Mouse (Mus musculus): ENCODE results near the gene Gps2. TPM values are rescaled to one million over a fixed set of nuclear protein-coding genes. Genes with fewer than 3 reads are reported as not detected.
A peak's percentile ranks its signal among the peaks of the same experiment; 100 is the strongest.

Gps2 gene
- polyA plus RNA-seq, 1 experiment from 2014 or later, result 68.1 TPM

- ATAC-seq, result peak; percentile 71
- peaks cover 28% of the 10 kb centered on the region for H3K27me3 ChIP-seq (replicated peaks)
- no peaks in the 10 kb centered on the region for H3K9me3 ChIP-seq
Measured at GRCm38 (mm10) chr11:69965271-69966005, 51.8 kb downstream of the Gps2 start.

More at GRCm38 (mm10) chr11:69965271-69966005, 51.8 kb downstream of the Gps2 start:
- Histone ChIP-seq H3K36me3 (0 out of 2 replicates have a peak, but pooled peaks cover 3% of the 10 kb centered on the region), H3K4me3 (replicated peaks) (peak overlapping the region; percentile 47), H3K4me2 (replicated peaks) (peak overlapping the region; percentile 62), H3K27ac (peak overlapping the region; percentile 89), H3K4me1 (replicated peaks) (peaks cover 3% of the 10 kb centered on the region; the same call in 1 of the 2 replicates), H3K9ac (peak overlapping the region; percentile 59)
- WGBS, result 3% methylated on average over 49 of the region's 49 CpGs

Other genes with a start within 250 kb of the Gps2 start
- 13.3 and 14.2 TPM in 2 replicates for gene Cd68, start 247.7 kb upstream of the Gps2 start, polyA plus RNA-seq (2015; fragmentation: Nextera tagmentation; extraction: Ambion mirVana)
- 517 and 559 TPM in 2 replicates for gene Eif4a1, start 241.5 kb upstream of the Gps2 start, polyA plus RNA-seq (2015; fragmentation: Nextera tagmentation; extraction: Ambion mirVana)
- gene Senp3, start 231.8 kb upstream of the Gps2 start, polyA plus RNA-seq (2015; fragmentation: Nextera tagmentation; extraction: Ambion mirVana), result 62.1 and 63.9 TPM in 2 replicates
- 0.33 and 0.54 TPM in 2 replicates for gene Tnfsf13, start 228.1 kb upstream of the Gps2 start, polyA plus RNA-seq (2015; fragmentation: Nextera tagmentation; extraction: Ambion mirVana)
- gene Tnfsf12, start 218.0 kb upstream of the Gps2 start, polyA plus RNA-seq (2015; fragmentation: Nextera tagmentation; extraction: Ambion mirVana), result 6.6 and 7.0 TPM in 2 replicates
- gene Tnfsfm13, start 217.8 kb upstream of the Gps2 start, polyA plus RNA-seq (2015; fragmentation: Nextera tagmentation; extraction: Ambion mirVana), result 2.6 and 3.1 TPM in 2 replicates
- gene Polr2a, start 155.3 kb upstream of the Gps2 start, polyA plus RNA-seq (2015; fragmentation: Nextera tagmentation; extraction: Ambion mirVana), result 18.1 and 19.1 TPM in 2 replicates
- 0.15 and 0.16 TPM in 2 replicates for gene Slc35g3, start 151.9 kb upstream of the Gps2 start, polyA plus RNA-seq (2015; fragmentation: Nextera tagmentation; extraction: Ambion mirVana)
- 2.3 and 2.4 TPM in 2 replicates for gene Zbtb4, start 148.0 kb upstream of the Gps2 start, polyA plus RNA-seq (2015; fragmentation: Nextera tagmentation; extraction: Ambion mirVana)
- 3.5 and 4.3 TPM in 2 replicates for gene Chrnb1, start 117.9 kb upstream of the Gps2 start, polyA plus RNA-seq (2015; fragmentation: Nextera tagmentation; extraction: Ambion mirVana)
- gene Fgf11, start 112.0 kb upstream of the Gps2 start, polyA plus RNA-seq (2015; fragmentation: Nextera tagmentation; extraction: Ambion mirVana), result 1.2 and 1.4 TPM in 2 replicates
- 31.2 and 31.4 TPM in 2 replicates for gene Tmem102, start 108.3 kb upstream of the Gps2 start, polyA plus RNA-seq (2015; fragmentation: Nextera tagmentation; extraction: Ambion mirVana)
- not detected in 2 replicates for gene Gm39566, start 98.6 kb upstream of the Gps2 start, polyA plus RNA-seq (2015; fragmentation: Nextera tagmentation; extraction: Ambion mirVana)
- not detected in 2 replicates for gene Spem2, start 95.4 kb upstream of the Gps2 start, polyA plus RNA-seq (2015; fragmentation: Nextera tagmentation; extraction: Ambion mirVana)
- gene Spem1, start 91.7 kb upstream of the Gps2 start, polyA plus RNA-seq (2015; fragmentation: Nextera tagmentation; extraction: Ambion mirVana), result 0.21 TPM in 1 of 2 replicates, not detected in the other
- gene Nlgn2, start 76.1 kb upstream of the Gps2 start, polyA plus RNA-seq (2015; fragmentation: Nextera tagmentation; extraction: Ambion mirVana), result 5.2 and 5.3 TPM in 2 replicates
- 442 and 459 TPM in 2 replicates for gene Tmem256, start 75.4 kb upstream of the Gps2 start, polyA plus RNA-seq (2015; fragmentation: Nextera tagmentation; extraction: Ambion mirVana)
- gene Plscr3, start 67.5 kb upstream of the Gps2 start, polyA plus RNA-seq (2015; fragmentation: Nextera tagmentation; extraction: Ambion mirVana), result 70.4 and 74.6 TPM in 2 replicates
- 14.4 and 16.4 TPM in 2 replicates for gene Tnk1, start 55.2 kb upstream of the Gps2 start, polyA plus RNA-seq (2015; fragmentation: Nextera tagmentation; extraction: Ambion mirVana)
- gene Tmem95, start 35.9 kb upstream of the Gps2 start, polyA plus RNA-seq (2015; fragmentation: Nextera tagmentation; extraction: Ambion mirVana), result not detected in 2 replicates
- gene Kctd11, start 32.5 kb upstream of the Gps2 start, polyA plus RNA-seq (2015; fragmentation: Nextera tagmentation; extraction: Ambion mirVana), result 5.2 and 5.5 TPM in 2 replicates
- 4.8 and 5.9 TPM in 2 replicates for gene Acap1, start 18.3 kb upstream of the Gps2 start, polyA plus RNA-seq (2015; fragmentation: Nextera tagmentation; extraction: Ambion mirVana)
- gene 2810408A11Rik, start 12.9 kb upstream of the Gps2 start, polyA plus RNA-seq (2015; fragmentation: Nextera tagmentation; extraction: Ambion mirVana), result 7.7 and 7.9 TPM in 2 replicates
- gene Neurl4, start 12.8 kb upstream of the Gps2 start, polyA plus RNA-seq (2015; fragmentation: Nextera tagmentation; extraction: Ambion mirVana), result 7.0 and 10.0 TPM in 2 replicates
- 1,625 and 1,693 TPM in 2 replicates for gene Eif5a, start 8.1 kb downstream of the Gps2 start, polyA plus RNA-seq (2015; fragmentation: Nextera tagmentation; extraction: Ambion mirVana)
- 2.5 and 3.1 TPM in 2 replicates for gene Ybx2, start 21.9 kb downstream of the Gps2 start, polyA plus RNA-seq (2015; fragmentation: Nextera tagmentation; extraction: Ambion mirVana)
- gene Slc2a4, start 34.3 kb downstream of the Gps2 start, polyA plus RNA-seq (2015; fragmentation: Nextera tagmentation; extraction: Ambion mirVana), result 20.4 and 21.8 TPM in 2 replicates
- gene Cldn7, start 50.9 kb downstream of the Gps2 start, polyA plus RNA-seq (2015; fragmentation: Nextera tagmentation; extraction: Ambion mirVana), result 977 and 1,030 TPM in 2 replicates
- 23.2 and 26.3 TPM in 2 replicates for gene Ctdnep1, start 67.3 kb downstream of the Gps2 start, polyA plus RNA-seq (2015; fragmentation: Nextera tagmentation; extraction: Ambion mirVana)
- 102 and 105 TPM in 2 replicates for gene Elp5, start 68.6 kb downstream of the Gps2 start, polyA plus RNA-seq (2015; fragmentation: Nextera tagmentation; extraction: Ambion mirVana)
- gene Gabarap, start 77.3 kb downstream of the Gps2 start, polyA plus RNA-seq (2015; fragmentation: Nextera tagmentation; extraction: Ambion mirVana), result 529 and 559 TPM in 2 replicates
- 58.6 and 61.3 TPM in 2 replicates for gene Phf23, start 81.9 kb downstream of the Gps2 start, polyA plus RNA-seq (2015; fragmentation: Nextera tagmentation; extraction: Ambion mirVana)
- gene Dvl2, start 86.7 kb downstream of the Gps2 start, polyA plus RNA-seq (2015; fragmentation: Nextera tagmentation; extraction: Ambion mirVana), result 30.5 and 31.8 TPM in 2 replicates
- 114 and 128 TPM in 2 replicates for gene Acadvl, start 101.5 kb downstream of the Gps2 start, polyA plus RNA-seq (2015; fragmentation: Nextera tagmentation; extraction: Ambion mirVana)
- 7.2 and 8.5 TPM in 2 replicates for gene Dlg4, start 103.1 kb downstream of the Gps2 start, polyA plus RNA-seq (2015; fragmentation: Nextera tagmentation; extraction: Ambion mirVana)
- gene Asgr1, start 140.2 kb downstream of the Gps2 start, polyA plus RNA-seq (2015; fragmentation: Nextera tagmentation; extraction: Ambion mirVana), result 0.19 and 0.56 TPM in 2 replicates
- 0.21 and 0.43 TPM in 2 replicates for gene Asgr2, start 178.8 kb downstream of the Gps2 start, polyA plus RNA-seq (2015; fragmentation: Nextera tagmentation; extraction: Ambion mirVana)
- gene Mgl2, start 216.4 kb downstream of the Gps2 start, polyA plus RNA-seq (2015; fragmentation: Nextera tagmentation; extraction: Ambion mirVana), result 0.72 and 0.80 TPM in 2 replicates
- gene Clec10a, start 242.3 kb downstream of the Gps2 start, polyA plus RNA-seq (2015; fragmentation: Nextera tagmentation; extraction: Ambion mirVana), result 0.98 and 1.2 TPM in 2 replicates